Mouse (Mus musculus): ENCODE measurements around the gene Mroh7. TPM values are rescaled to one million over a fixed set of nuclear protein-coding genes. Genes with fewer than 3 reads are reported as not detected.

Gene Mroh7
- polyA plus RNA-seq (2012; rRNA removed), result 1.1 and 1.4 TPM in 2 replicates

GRCm38 (mm10) chr4:106730814-106731213, at the start of gene Mroh7:
TSS of gene Mroh7 (minus strand) at chr4:106730925.

GRCm38 (mm10) chr4:106733636-106734035, 2.9 kb upstream of the Mroh7 start, which contains the start of gene Fam151a:
TSS of gene Fam151a (plus strand) at chr4:106733889.

GRCm38 (mm10) chr4:106678442-106679118, 52.1 kb downstream of the Mroh7 start, which contains the start of gene Ttc4:
TSS of gene Ttc4 (minus strand) at chr4:106678944.

GRCm38 (mm10) chr4:106650833-106651527, 79.7 kb downstream of the Mroh7 start, which contains the start of gene Pars2:
TSS of gene Pars2 (plus strand) at chr4:106651069.

Other genes starting within 250 kb of the Mroh7 start
- not detected in 2 replicates for gene Bsnd, start 238.6 kb downstream of the Mroh7 start, polyA plus RNA-seq (2012; rRNA removed)
- 130 and 177 TPM in 2 replicates for gene Dhcr24, start 169.9 kb downstream of the Mroh7 start, polyA plus RNA-seq (2012; rRNA removed)
- not detected in 2 replicates for gene Lexm, start 113.7 kb downstream of the Mroh7 start, polyA plus RNA-seq (2012; rRNA removed)
- 94.4 and 121 TPM in 2 replicates for gene Ttc22, start 108.5 kb downstream of the Mroh7 start, polyA plus RNA-seq (2012; rRNA removed)
- gene Pars2, start 79.9 kb downstream of the Mroh7 start, polyA plus RNA-seq (2012; rRNA removed), result 8.4 and 9.5 TPM in 2 replicates
- 39.6 and 39.7 TPM in 2 replicates for gene Ttc4, start 52.0 kb downstream of the Mroh7 start, polyA plus RNA-seq (2012; rRNA removed)
- 0.20 and 0.24 TPM in 2 replicates for gene Fam151a, start 3.0 kb upstream of the Mroh7 start, polyA plus RNA-seq (2012; rRNA removed)
- gene Acot11, start 74.1 kb upstream of the Mroh7 start, polyA plus RNA-seq (2012; rRNA removed), result 41.7 and 49.6 TPM in 2 replicates
- gene Ssbp3, start 179.8 kb upstream of the Mroh7 start, polyA plus RNA-seq (2012; rRNA removed), result 71.4 and 78.6 TPM in 2 replicates